Mouse (Mus musculus) hindbrain, embryonic 10.5 days (tissue): ENCODE measurements around the gene Tspan5. TPM values are rescaled to one million over a fixed set of nuclear protein-coding genes. Genes with fewer than 3 reads are reported as not detected.

Experiments
- DNase-seq: peaks from one replicate; pipeline ENCODE4 v3.0.0-alpha.2; 2017; ENCODE audit warnings: low spot score
- H3K27ac ChIP-seq: fragments of 300-500 bp; sonication (generic); 2 replicates; pipeline ENCODE4 v1.5.1; 2016; ENCODE audit warnings: mild to moderate bottlenecking, moderate library complexity
- H3K27me3 ChIP-seq: fragments of 300-500 bp; sonication (generic); 2 replicates; pipeline ENCODE4 v1.6.1; 2016; ENCODE audit warnings: mild to moderate bottlenecking; ENCODE audit not compliant: poor library complexity, insufficient read depth, severe bottlenecking
- H3K36me3 ChIP-seq: fragments of 300-500 bp; sonication (generic); 2 replicates; pipeline ENCODE4 v1.6.1; 2016; ENCODE audit warnings: mild to moderate bottlenecking, moderate library complexity
- H3K4me1 ChIP-seq: fragments of 300-500 bp; sonication (generic); replicated peaks from 2 replicates; pipeline ENCODE4 v1.6.1; 2016; ENCODE audit warnings: mild to moderate bottlenecking
- H3K4me3 ChIP-seq: fragments of 300-500 bp; sonication (generic); 2 replicates; pipeline ENCODE4 v1.5.1; 2016; ENCODE audit warnings: mild to moderate bottlenecking, moderate library complexity
- H3K9me3 ChIP-seq: fragments of 300-500 bp; sonication (generic); 2 replicates; pipeline ENCODE4 v1.6.1; 2016; ENCODE audit warnings: mild to moderate bottlenecking, moderate library complexity
- WGBS: fragments of 180-500 bp; shearing (Covaris S2); methylation state at CpG from one replicate; pipeline ENCODE4 v1.1.7; 2016; 5-methylcytosine and 5-hydroxymethylcytosine counted together
- polyA plus RNA-seq: library from polyadenylated mRNA; unstranded; fragments of >200 nt; fragmentation: Nextera tagmentation; extraction: Ambion mirVana; gene quantifications from 2 replicates; pipeline ENCODE4 v1.2.1, GENCODE M21; 2016

Tspan5 gene
- polyA plus RNA-seq, 1 experiment from 2014 or later = 46.4 TPM

DNA sequence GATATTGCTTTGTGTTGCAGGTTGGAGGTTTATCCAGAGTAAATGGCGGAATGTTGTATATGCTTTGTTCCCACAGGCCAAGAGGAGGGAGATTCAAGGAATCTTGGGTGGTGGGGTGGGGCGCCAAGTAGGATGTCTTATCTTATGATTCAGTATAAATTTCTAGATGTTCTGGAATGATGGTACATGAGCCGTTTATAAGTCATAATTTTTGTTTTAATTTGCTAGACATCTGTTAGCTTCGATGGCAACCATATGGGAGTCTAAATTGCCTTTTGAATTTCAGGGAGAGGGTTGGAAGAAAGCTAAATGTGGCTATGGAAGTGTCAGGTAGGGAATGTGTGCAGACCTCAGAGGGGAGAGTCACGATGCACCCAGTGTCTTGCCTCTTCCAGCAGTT, 5.0 kb downstream of the Tspan5 start:
- Histone ChIP-seq H3K4me3 (no peak overlapping the region), H3K27me3 (no peaks in the 10 kb centered on the region), H3K27ac (no peak overlapping the region), H3K9me3 (no peaks in the 10 kb centered on the region), H3K36me3 (no peaks in the 10 kb centered on the region), H3K4me1 (peaks cover 54% of the 10 kb centered on the region)
- no peak for DNase-seq
- 93% methylated on average over 5 of the region's 5 CpGs for WGBS

DNA sequence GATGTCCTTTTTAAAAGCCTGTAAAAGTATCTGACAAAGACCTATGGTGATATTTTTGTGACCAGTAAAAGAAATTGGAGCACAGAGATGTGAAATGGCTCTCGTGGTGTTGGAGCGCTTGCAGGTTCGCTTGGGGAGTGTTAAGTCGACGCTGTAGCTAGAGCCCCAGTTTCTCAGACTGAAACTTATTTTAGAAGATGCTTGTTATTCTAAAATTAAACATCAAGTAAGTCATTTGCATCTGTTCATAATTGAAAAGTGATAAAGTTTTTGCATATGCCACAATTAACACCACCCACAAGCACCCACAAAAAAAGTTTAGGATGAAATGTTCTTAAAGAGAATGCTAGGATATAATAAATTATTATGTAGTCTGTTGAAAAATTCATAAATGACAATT, 6.0 kb downstream of the Tspan5 start:
- no peak overlapping the region for H3K27ac ChIP-seq
- H3K27me3 ChIP-seq = no peaks in the 10 kb centered on the region
- 97% methylated on average over 5 of the region's 5 CpGs for WGBS
- H3K36me3 ChIP-seq = no peaks in the 10 kb centered on the region
- H3K9me3 ChIP-seq = no peaks in the 10 kb centered on the region
- H3K4me1 ChIP-seq = peaks cover 63% of the 10 kb centered on the region
- no peak overlapping the region for H3K4me3 ChIP-seq
- DNase-seq = no peak

DNA sequence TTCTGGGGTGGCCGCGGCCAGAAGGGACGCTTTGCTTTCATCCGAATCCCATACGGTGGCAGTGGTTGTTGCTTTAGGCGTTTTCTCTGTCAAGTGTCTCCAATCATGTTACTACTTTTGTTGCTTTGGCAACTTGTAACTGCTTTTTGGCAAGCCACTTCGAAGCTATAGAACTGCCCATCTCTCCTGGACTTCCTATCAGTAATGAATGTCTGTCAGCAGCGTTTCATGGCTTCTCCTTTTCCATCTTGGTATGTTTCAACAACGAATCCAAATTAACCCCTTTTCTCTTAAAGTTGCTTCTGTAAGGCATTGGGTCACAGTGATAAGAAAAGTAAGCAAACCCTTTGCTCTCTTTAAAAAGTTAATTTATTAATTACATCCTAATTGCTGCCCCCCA, 7.7 kb downstream of the Tspan5 start:
- Histone ChIP-seq H3K27me3 (no peaks in the 10 kb centered on the region), H3K4me3 (no peak overlapping the region), H3K36me3 (no peaks in the 10 kb centered on the region), H3K4me1 (peaks cover 54% of the 10 kb centered on the region), H3K9me3 (no peaks in the 10 kb centered on the region), H3K27ac (no peak overlapping the region)
- WGBS = 88% methylated on average over 9 of the region's 9 CpGs
- DNase-seq = no peak

DNA sequence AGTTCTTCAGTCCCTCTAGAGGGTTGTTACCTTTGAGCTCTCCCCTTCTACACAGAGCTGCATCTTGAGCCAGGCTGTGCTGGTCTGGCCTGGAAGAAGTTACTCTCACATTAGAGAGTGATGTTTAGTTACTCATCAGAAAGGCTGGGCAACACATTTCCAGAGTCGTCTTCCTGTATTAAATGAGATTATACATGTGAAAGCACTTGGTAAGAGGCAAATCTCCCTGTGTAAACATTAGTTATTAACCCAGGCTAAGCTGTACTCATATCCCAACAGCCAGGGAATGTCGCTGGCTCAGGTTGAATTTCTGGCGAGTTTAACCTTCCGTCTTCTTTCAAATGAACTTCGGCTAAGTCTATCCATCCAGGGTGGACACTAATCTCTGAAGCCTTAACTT, 9.3 kb downstream of the Tspan5 start:
- H3K4me1 ChIP-seq = peaks cover 37% of the 10 kb centered on the region
- no peak overlapping the region for H3K4me3 ChIP-seq
- WGBS = 92% methylated on average over 5 of the region's 5 CpGs

DNA sequence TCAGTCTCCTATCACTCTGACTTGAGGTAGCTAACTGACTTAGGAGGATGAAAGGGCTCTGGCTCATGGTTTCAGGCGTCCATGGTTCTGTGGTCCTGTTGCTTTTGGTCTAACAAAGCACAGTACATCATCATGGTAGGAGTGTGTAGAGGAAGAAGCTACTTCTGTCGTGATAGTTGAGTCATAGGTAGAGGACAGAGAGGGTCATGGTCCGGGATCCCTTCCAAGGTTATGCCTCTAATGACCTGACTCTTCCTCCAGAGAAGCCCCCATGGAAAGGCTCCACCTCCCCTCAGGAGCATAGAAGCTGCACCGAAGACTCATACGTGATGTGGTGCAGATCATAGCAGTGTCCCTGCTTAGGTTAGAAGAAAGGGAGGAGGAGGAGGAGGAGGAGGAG, 10.1 kb downstream of the Tspan5 start:
- no peak for DNase-seq
- no peak overlapping the region for H3K4me3 ChIP-seq
- H3K27me3 ChIP-seq = no peaks in the 10 kb centered on the region
- H3K36me3 ChIP-seq = no peaks in the 10 kb centered on the region
- 80% methylated on average over 5 of the region's 5 CpGs for WGBS
- H3K4me1 ChIP-seq = peaks cover 33% of the 10 kb centered on the region
- H3K9me3 ChIP-seq = 0 out of 2 replicates have a peak, but pooled peaks cover 2% of the 10 kb centered on the region
- no peak overlapping the region for H3K27ac ChIP-seq

More for the DNA sequence above, 9.3 kb downstream of the Tspan5 start:
- no peak overlapping the region for H3K27ac ChIP-seq
- 0 out of 2 replicates have a peak, but pooled peaks cover 2% of the 10 kb centered on the region for H3K9me3 ChIP-seq
- no peak for DNase-seq
- no peaks in the 10 kb centered on the region for H3K36me3 ChIP-seq
- H3K27me3 ChIP-seq = no peaks in the 10 kb centered on the region

DNA sequence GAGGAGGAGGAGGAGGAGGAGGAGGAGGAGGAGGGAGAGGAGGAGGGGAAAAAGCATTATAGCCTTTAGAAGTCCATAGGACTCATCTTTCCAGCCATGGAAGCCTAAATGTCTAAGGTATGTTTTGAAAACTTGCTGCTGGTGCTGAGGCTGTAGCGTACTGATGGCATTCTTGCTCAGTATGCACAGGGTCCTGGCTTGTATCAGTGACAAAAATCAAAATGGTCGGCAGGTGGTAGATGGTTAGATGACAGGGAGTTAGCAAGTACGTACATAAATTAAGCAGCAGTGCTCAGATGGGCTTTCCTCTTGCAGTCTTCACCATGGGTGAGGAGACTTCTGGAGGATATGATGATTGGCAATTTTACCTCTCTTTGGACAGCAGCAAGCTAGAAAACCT, 10.8 kb downstream of the Tspan5 start:
- 76% methylated on average over 3 of the region's 3 CpGs for WGBS

DNA sequence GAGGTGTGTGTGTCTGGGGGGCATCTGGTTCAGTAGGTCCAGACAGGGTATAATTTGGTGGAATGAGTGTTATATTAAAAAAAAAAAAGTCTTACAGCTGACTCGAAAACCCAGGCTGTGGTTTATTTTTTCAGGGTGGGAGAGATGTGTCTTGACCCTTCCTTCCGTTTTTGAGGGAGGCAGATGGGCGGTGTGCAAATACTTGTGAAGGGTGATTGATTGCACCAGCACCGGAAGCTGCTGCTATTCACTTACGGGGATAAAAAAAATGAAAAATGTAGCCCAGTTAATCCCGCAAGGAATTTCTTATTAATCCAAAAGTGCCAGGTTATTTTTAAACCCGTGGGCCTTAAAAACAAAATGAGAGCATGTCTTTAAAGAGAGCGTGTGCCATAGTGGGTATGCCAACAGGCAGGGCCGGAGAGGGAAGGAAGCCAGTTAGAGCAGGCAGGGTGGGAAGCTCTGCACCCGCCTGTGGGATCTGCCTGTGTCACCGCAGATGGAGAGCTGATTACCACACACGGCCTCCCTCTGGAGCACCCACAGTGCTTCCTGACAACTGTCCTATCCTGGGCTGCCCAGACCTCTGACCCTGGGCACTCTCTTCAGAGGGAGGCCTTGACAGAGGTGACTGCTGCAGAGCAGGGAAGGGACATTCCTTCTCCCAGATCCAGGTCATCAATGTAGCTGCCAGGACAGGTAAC, 11.3 kb downstream of the Tspan5 start:
- 60% methylated on average over 12 of the region's 12 CpGs for WGBS
- peaks cover 33% of the 10 kb centered on the region for H3K4me1 ChIP-seq
- no peak for DNase-seq

More for the DNA sequence above, 10.8 kb downstream of the Tspan5 start:
- Histone ChIP-seq H3K36me3 (no peaks in the 10 kb centered on the region), H3K4me1 (peaks cover 33% of the 10 kb centered on the region), H3K27ac (no peak overlapping the region), H3K4me3 (no peak overlapping the region), H3K9me3 (0 out of 2 replicates have a peak, but pooled peaks cover 2% of the 10 kb centered on the region), H3K27me3 (no peaks in the 10 kb centered on the region)
- no peak for DNase-seq

DNA sequence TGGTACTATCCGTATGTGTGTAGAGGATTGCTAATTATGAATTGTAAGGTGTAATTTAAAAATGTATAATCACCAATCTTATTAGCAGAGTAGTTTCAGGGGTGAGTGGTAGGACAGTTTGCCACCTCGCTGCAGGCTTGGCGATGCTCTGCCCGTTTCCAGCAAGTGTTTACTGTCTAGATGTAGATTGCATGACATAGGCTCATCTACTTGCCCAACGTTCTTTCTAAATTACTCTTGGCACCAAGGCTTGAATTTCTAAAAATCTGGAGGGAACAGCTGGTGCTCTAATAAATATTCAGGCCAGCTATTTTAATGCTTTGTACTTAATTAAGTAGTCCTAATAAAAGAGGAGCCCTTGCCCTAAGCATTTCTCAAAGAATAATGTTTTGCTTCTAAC, 12.3 kb downstream of the Tspan5 start:
- DNase-seq = no peak
- 87% methylated on average over 5 of the region's 5 CpGs for whole genome bisulfite sequencing
- Histone ChIP-seq H3K27ac (no peak overlapping the region), H3K4me3 (no peak overlapping the region), H3K9me3 (0 out of 2 replicates have a peak, but pooled peaks cover 2% of the 10 kb centered on the region), H3K36me3 (no peaks in the 10 kb centered on the region), H3K27me3 (no peaks in the 10 kb centered on the region), H3K4me1 (peaks cover 42% of the 10 kb centered on the region)

More for the DNA sequence above, 11.3 kb downstream of the Tspan5 start:
- no peak overlapping the region for H3K4me3 ChIP-seq
- H3K9me3 ChIP-seq = 0 out of 2 replicates have a peak, but pooled peaks cover 2% of the 10 kb centered on the region
- no peaks in the 10 kb centered on the region for H3K36me3 ChIP-seq
- no peaks in the 10 kb centered on the region for H3K27me3 ChIP-seq
- peak overlapping the region; percentile 62 for H3K27ac ChIP-seq

DNA sequence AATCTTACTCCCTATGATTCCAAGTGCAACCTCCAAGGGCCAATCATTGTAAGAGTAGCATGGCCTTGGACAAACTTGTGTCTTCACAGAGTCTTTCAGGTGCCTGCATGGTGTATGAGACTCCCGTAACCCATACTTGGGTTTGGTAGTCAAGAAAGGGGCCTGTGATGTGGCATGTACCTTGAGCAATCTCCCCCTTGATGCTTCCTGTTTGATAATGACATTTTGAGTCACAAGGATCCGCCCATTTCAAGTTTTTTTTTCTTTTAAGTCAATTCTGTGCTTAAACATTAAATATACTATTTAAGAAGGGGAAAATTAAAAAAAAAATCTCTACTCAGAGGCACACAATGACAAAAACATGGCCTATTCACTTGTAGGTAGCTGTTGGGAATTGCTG, 15.3 kb downstream of the Tspan5 start:
- peaks cover 40% of the 10 kb centered on the region for H3K4me1 ChIP-seq
- no peak overlapping the region for H3K27ac ChIP-seq
- no peak overlapping the region for H3K4me3 ChIP-seq
- WGBS = 97% methylated on average over 2 of the region's 2 CpGs
- H3K9me3 ChIP-seq = 0 out of 2 replicates have a peak, but pooled peaks cover 2% of the 10 kb centered on the region
- H3K36me3 ChIP-seq = no peaks in the 10 kb centered on the region
- no peaks in the 10 kb centered on the region for H3K27me3 ChIP-seq
- DNase-seq = no peak

DNA sequence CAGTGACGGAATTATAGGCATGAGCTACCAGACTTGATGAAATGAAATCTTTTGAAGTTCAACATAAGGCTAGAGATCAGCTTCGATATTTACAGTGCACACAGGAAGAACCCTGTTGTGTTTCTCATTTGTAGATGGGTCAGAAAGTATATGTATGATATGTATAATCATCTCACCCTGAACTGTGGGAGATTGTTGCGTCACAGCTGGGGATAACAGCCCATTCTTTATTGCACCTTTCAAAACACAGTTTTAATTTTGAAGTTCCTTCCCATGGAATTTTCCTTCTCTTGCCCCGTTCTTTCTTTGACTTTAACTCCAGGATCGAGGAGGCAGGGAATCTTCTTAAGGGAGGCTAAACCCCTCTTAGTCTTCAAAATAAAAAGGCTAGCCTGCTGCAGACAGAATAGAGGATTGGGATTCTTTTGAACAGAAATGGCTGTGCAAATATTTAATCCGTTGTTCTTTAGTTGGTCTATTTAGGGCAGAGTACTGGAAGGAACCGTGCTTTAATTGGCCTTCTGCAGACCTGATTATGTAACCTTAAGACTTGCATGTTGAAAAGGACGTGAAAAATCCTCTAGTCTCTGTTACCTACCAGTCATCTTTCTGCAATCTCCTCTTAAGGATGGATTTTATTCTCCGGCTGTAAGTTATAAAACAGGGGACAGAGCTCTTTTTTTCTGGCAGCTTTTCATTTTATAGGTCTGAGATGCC, 18.1 kb downstream of the Tspan5 start:
- Histone ChIP-seq H3K4me1 (peaks cover 25% of the 10 kb centered on the region), H3K27me3 (no peaks in the 10 kb centered on the region), H3K9me3 (0 out of 2 replicates have a peak, but pooled peaks cover under 1% of the 10 kb centered on the region), H3K27ac (no peak overlapping the region), H3K4me3 (no peak overlapping the region), H3K36me3 (peaks cover 8% of the 10 kb centered on the region; the same call in 1 of the 2 replicates)
- WGBS = 73% methylated on average over 9 of the region's 9 CpGs
- DNase-seq = no peak

DNA sequence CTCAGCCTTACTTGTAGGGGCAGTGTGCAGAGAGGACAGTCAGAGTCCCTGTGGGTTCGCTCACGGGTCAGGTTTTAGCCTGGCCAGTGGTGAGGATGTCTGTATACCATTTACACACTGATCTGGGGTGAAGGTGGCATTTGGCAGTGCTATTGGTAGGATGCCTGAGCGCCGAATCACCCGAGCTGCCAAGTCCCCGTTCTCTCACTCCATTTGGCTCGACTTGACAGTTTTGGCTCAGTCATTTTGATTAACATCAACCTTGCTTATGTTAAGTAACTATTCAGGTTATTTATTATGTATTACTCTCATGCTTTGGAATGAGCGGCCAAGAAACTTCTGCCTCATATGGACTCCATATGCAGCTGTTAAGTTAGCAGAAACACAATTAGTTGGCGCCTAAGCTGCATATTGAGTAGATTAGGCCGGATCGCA, 18.7 kb downstream of the Tspan5 start:
- WGBS = 85% methylated on average over 11 of the region's 11 CpGs
- H3K4me1 ChIP-seq = peaks cover 25% of the 10 kb centered on the region
- H3K27ac ChIP-seq = no peak overlapping the region

DNA sequence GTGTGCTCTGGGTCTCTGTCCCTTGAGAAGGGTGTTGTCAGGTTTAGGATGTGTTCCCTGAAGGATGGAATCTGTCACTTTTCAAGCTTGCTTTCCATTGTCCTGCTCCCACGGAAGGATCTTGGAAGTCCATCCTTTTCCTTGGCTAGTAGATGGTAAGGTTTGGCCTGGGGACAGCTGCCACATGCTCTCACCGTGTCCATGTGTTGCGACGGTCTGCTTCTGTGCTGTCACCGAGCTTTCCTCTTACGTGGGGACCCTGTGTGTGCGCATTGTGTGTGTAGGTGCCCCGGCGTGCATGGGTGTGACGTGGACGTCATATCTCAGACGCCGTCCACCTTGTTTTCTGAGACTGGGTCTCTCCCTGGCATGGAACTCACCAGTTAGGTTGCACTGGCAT, 19.5 kb downstream of the Tspan5 start:
- Histone ChIP-seq H3K27ac (no peak overlapping the region), H3K36me3 (peaks cover 8% of the 10 kb centered on the region; the same call in 1 of the 2 replicates), H3K4me3 (no peak overlapping the region), H3K27me3 (no peaks in the 10 kb centered on the region), H3K4me1 (peaks cover 25% of the 10 kb centered on the region), H3K9me3 (no peaks in the 10 kb centered on the region)
- DNase-seq = no peak
- WGBS = 95% methylated on average over 13 of the region's 13 CpGs

More for the DNA sequence above, 18.7 kb downstream of the Tspan5 start:
- DNase-seq = no peak
- peaks cover 8% of the 10 kb centered on the region; the same call in 1 of the 2 replicates for H3K36me3 ChIP-seq
- H3K4me3 ChIP-seq = no peak overlapping the region
- H3K9me3 ChIP-seq = no peaks in the 10 kb centered on the region
- no peaks in the 10 kb centered on the region for H3K27me3 ChIP-seq

DNA sequence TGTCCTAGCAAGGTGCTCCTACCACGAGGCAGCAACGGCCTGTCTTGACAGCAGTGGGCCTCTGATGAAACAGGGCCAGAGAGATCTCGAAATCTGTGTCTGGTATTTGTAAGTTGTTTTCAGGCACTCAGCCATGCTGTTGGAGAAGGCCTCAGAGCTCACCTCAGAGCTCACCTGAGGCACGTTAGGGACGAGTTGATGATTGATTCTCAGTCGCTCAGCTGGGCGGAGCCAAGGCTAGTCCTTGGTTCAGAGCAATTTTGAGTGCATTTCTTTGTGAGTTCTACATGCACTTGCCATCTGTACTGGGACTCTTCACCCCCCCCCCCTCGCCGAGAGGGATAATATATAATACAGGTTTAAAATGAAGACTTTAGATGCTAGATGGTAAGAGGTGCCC, 21.9 kb downstream of the Tspan5 start:
- Histone ChIP-seq H3K9me3 (no peaks in the 10 kb centered on the region), H3K4me3 (no peak overlapping the region), H3K27ac (no peak overlapping the region), H3K4me1 (peaks cover 31% of the 10 kb centered on the region), H3K27me3 (no peaks in the 10 kb centered on the region), H3K36me3 (peaks cover 8% of the 10 kb centered on the region; the same call in 1 of the 2 replicates)
- no peak for DNase-seq
- 92% methylated on average over 9 of the region's 9 CpGs for WGBS
